Mouse (Mus musculus): Measurements from ENCODE around the gene March11. TPM values are rescaled to one million over a fixed set of nuclear protein-coding genes. Genes with fewer than 3 reads are reported as not detected.
A peak's percentile ranks its signal among the peaks of the same experiment; 100 is the strongest.

Gene March11
- 0.16 and 0.31 TPM in 2 replicates for polyA plus RNA-seq (2014; fragmentation: Nextera tagmentation; extraction: Ambion mirVana)

DNA sequence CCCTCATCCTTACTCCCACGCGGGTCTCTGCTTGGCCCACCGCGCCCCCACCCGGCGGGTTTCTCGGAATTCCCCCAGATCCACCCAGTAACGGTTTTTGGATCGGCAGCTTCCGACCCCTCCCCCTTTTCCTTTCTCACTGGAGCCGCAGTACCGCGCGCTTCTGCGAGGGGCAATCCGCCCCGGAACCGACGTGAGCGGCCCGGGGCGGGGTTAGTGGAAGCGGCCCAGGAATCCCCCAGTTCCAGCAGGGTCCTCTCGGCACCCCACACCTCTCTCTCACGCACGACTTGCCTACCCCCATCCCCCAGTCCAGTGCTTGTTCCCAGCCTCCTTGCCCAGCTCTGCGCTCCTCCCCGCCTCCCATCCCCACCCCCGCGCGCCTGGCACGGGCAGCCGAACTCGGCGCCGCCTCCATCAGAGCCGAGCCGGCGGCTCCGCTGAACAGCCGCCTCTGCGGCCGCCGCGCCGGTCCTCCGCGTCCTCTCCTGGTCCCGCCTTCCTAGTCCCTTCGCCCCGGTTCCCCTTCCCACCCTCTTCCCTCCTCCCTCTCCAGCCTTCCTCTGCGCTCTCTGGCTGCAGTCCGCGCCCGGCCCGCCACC, at the start of gene March11:
March11 (plus strand) TSS at position 420 of the 602 bp plus-strand sequence.
- ATAC-seq (ENCODE audit: insufficient number of reproducible peaks, insufficient read depth, low FRiP score, low read depth) = peak; percentile 43; the same call in 1 of the 2 replicates
- H3K9ac ChIP-seq (ENCODE audit: low read length) = no peak within 1 kb of the TSS
- no peak within 1 kb of the TSS for H3K27ac ChIP-seq (replicated peaks in 1 of 2; ENCODE audit: control insufficient read depth in 1 of 2, insufficient read depth in 1 of 2, low read depth in 2 of 2, low read length in 2 of 2)
- H3K36me3 ChIP-seq (ENCODE audit: control insufficient read depth, insufficient read depth, low read length) = no peaks in the 10 kb centered on the region
- peak within 1 kb of the TSS; percentile 55 to 67 for H3K4me3 ChIP-seq (ENCODE audit: control insufficient read depth in 1 of 2, insufficient read depth in 1 of 2, low read depth in 1 of 2, low read length in 2 of 2)
- H3K27me3 ChIP-seq (ENCODE audit: control insufficient read depth, insufficient read depth, low read length) = peaks cover 16% of the 10 kb centered on the region
- WGBS = under 1% methylated on average over 56 of the region's 56 CpGs
- H3K9me3 ChIP-seq (ENCODE audit: control insufficient read depth, low read length) = no peaks in the 10 kb centered on the region
- peaks cover 5 to 10% of the 10 kb centered on the region in 2 experiments; a peak in 2 of 4 replicates for H3K4me1 ChIP-seq (ENCODE audit: control insufficient read depth in 2 of 2, insufficient read depth in 2 of 2, low read length in 2 of 2)
- peak within 1 kb of the TSS; percentile 95 for H3K4me2 ChIP-seq (ENCODE audit: low read length)

DNA sequence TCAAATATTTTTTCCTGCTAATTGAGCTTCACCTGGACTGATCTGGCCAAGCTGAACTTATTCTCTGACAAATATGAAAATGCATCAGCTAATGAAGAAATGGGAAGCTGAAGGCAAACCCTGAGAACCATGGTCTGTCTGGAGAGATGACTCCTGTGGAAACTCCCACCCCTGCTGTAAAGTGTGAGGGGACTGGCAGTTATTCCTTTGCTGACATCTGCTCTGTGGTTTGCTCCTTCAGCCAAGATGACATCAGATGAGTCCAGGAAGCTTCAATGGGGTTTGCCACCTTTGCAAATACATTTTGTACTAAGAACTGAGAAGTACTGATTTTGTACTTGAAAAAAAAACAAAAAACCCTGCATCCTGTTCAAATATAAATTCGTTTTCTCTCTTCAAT, 46.5 kb upstream of the March11 start:
- H3K4me1 ChIP-seq (ENCODE audit: control insufficient read depth in 2 of 2, insufficient read depth in 2 of 2, low read length in 2 of 2) = no peaks in the 10 kb centered on the region
- H3K36me3 ChIP-seq (ENCODE audit: control insufficient read depth, insufficient read depth, low read length) = no peaks in the 10 kb centered on the region
- no peak overlapping the region for H3K4me3 ChIP-seq (ENCODE audit: control insufficient read depth in 1 of 2, insufficient read depth in 1 of 2, low read depth in 1 of 2, low read length in 2 of 2)
- 48% methylated on average over 1 of the region's 1 CpGs for WGBS
- no peak overlapping the region for H3K4me2 ChIP-seq (ENCODE audit: low read length)
- H3K9me3 ChIP-seq (ENCODE audit: control insufficient read depth, low read length) = no peaks in the 10 kb centered on the region
- no peak overlapping the region for H3K9ac ChIP-seq (ENCODE audit: low read length)
- no peaks in the 10 kb centered on the region for H3K27me3 ChIP-seq (ENCODE audit: control insufficient read depth, insufficient read depth, low read length)
- no peak for ATAC-seq (ENCODE audit: insufficient number of reproducible peaks, insufficient read depth, low FRiP score, low read depth)
- H3K27ac ChIP-seq (replicated peaks in 1 of 2; ENCODE audit: control insufficient read depth in 1 of 2, insufficient read depth in 1 of 2, low read depth in 2 of 2, low read length in 2 of 2) = no peak overlapping the region

DNA sequence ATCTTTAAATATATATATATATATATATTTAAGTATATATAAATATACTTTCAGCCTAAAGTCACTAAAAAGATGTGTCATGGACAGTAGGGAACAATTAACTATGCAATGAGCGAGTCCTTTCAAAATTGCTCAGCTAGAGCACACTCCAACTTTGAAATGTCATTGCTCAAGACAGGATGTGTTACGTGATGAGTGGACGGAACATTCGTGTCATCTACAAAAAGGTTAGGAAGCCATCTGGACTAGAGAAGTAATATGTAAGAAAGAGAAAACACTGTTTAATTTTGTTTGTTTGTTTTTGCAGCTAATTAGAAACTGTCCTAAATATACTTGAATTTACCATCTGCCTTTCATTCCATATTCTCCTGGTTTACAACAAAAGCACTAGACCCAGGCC, 39.3 kb upstream of the March11 start:
- Histone ChIP-seq H3K4me3 (ENCODE audit: control insufficient read depth in 1 of 2, insufficient read depth in 1 of 2, low read depth in 1 of 2, low read length in 2 of 2) (no peak overlapping the region), H3K27me3 (ENCODE audit: control insufficient read depth, insufficient read depth, low read length) (no peaks in the 10 kb centered on the region), H3K27ac (replicated peaks in 1 of 2; ENCODE audit: control insufficient read depth in 1 of 2, insufficient read depth in 1 of 2, low read depth in 2 of 2, low read length in 2 of 2) (no peak overlapping the region), H3K4me2 (ENCODE audit: low read length) (no peak overlapping the region), H3K36me3 (ENCODE audit: control insufficient read depth, insufficient read depth, low read length) (no peaks in the 10 kb centered on the region), H3K9me3 (ENCODE audit: control insufficient read depth, low read length) (no peaks in the 10 kb centered on the region), H3K4me1 (ENCODE audit: control insufficient read depth in 2 of 2, insufficient read depth in 2 of 2, low read length in 2 of 2) (no peaks in the 10 kb centered on the region), H3K9ac (ENCODE audit: low read length) (no peak overlapping the region)
- ATAC-seq (ENCODE audit: insufficient number of reproducible peaks, insufficient read depth, low FRiP score, low read depth) = no peak
- WGBS = 78% methylated on average over 4 of the region's 4 CpGs

DNA sequence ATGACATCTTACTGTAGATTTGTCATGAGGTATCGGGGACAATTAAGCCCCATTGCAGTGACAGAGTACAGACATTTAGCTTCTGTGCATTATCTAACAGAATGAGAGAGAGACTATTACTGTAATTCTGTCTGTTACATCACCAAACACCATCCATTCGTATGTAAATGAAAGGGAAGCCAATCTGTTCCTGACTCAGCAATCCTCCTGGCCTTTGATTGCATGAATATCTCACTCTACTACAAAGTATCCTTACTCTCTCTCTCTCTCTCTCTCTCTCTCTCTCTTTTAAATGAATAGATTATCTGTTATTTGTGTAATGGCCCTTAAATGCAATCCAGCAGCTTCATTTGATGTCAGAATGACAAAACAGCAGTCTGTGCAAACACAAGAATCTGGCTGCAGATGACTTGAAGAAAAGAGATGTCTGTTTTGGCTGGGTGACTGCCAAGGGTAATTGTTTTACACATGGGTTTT, 32.8 kb upstream of the March11 start:
- Histone ChIP-seq H3K4me2 (ENCODE audit: low read length) (no peak overlapping the region), H3K9ac (ENCODE audit: low read length) (no peak overlapping the region), H3K4me1 (ENCODE audit: control insufficient read depth in 2 of 2, insufficient read depth in 2 of 2, low read length in 2 of 2) (no peaks in the 10 kb centered on the region), H3K36me3 (ENCODE audit: control insufficient read depth, insufficient read depth, low read length) (no peaks in the 10 kb centered on the region), H3K27me3 (ENCODE audit: control insufficient read depth, insufficient read depth, low read length) (no peaks in the 10 kb centered on the region), H3K4me3 (ENCODE audit: control insufficient read depth in 1 of 2, insufficient read depth in 1 of 2, low read depth in 1 of 2, low read length in 2 of 2) (no peak overlapping the region), H3K27ac (replicated peaks in 1 of 2; ENCODE audit: control insufficient read depth in 1 of 2, insufficient read depth in 1 of 2, low read depth in 2 of 2, low read length in 2 of 2) (no peak overlapping the region), H3K9me3 (ENCODE audit: control insufficient read depth, low read length) (no peaks in the 10 kb centered on the region)
- ATAC-seq (ENCODE audit: insufficient number of reproducible peaks, insufficient read depth, low FRiP score, low read depth) = no peak
- 56% methylated on average over 2 of the region's 2 CpGs for WGBS

DNA sequence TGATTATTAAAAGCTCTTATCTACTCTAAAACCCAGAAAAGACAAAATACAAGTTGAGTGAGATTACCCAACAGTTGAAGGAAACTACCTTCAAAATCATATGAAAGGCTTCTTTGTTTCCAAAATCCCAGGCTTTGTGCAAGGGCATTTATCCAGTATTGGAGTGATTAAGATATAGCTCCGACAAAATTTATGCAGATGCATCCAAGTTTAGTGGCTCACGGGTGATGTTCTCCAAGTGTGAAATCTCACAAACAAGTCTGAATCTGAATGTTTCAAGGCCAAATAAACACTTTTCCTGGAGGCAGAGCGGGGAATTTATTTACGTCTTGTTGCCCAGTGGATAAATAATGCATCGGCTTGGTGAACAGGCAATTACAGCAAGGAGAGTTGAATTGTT, 32.2 kb upstream of the March11 start:
- Histone ChIP-seq H3K9ac (ENCODE audit: low read length) (no peak overlapping the region), H3K4me1 (ENCODE audit: control insufficient read depth in 2 of 2, insufficient read depth in 2 of 2, low read length in 2 of 2) (no peaks in the 10 kb centered on the region), H3K4me2 (ENCODE audit: low read length) (no peak overlapping the region), H3K9me3 (ENCODE audit: control insufficient read depth, low read length) (no peaks in the 10 kb centered on the region), H3K27ac (replicated peaks in 1 of 2; ENCODE audit: control insufficient read depth in 1 of 2, insufficient read depth in 1 of 2, low read depth in 2 of 2, low read length in 2 of 2) (no peak overlapping the region), H3K27me3 (ENCODE audit: control insufficient read depth, insufficient read depth, low read length) (no peaks in the 10 kb centered on the region), H3K36me3 (ENCODE audit: control insufficient read depth, insufficient read depth, low read length) (no peaks in the 10 kb centered on the region), H3K4me3 (ENCODE audit: control insufficient read depth in 1 of 2, insufficient read depth in 1 of 2, low read depth in 1 of 2, low read length in 2 of 2) (no peak overlapping the region)
- WGBS = 83% methylated on average over 5 of the region's 5 CpGs
- no peak for ATAC-seq (ENCODE audit: insufficient number of reproducible peaks, insufficient read depth, low FRiP score, low read depth)

DNA sequence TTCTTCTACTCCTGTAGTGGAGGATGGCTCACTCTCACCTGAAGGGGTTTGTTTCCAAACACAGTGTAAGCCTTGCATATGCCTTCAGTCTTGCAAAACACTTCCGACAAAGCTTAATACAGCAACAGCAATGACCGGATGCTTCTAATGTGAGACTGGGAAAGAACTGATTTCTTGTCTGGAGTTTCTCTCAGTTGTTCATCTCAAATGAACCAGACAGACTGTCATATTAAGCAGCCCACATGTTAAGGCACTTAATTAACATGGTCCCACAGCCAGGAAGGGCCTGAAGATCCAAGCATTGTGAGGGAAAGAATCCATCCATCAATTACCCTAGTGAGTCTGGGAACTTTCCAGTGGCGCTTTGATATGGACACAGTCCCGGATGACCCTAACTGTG, 17.0 kb upstream of the March11 start:
- Histone ChIP-seq H3K4me1 (ENCODE audit: control insufficient read depth in 2 of 2, insufficient read depth in 2 of 2, low read length in 2 of 2) (no peaks in the 10 kb centered on the region), H3K9me3 (ENCODE audit: control insufficient read depth, low read length) (no peaks in the 10 kb centered on the region), H3K4me3 (ENCODE audit: control insufficient read depth in 1 of 2, insufficient read depth in 1 of 2, low read depth in 1 of 2, low read length in 2 of 2) (no peak overlapping the region), H3K27ac (replicated peaks in 1 of 2; ENCODE audit: control insufficient read depth in 1 of 2, insufficient read depth in 1 of 2, low read depth in 2 of 2, low read length in 2 of 2) (no peak overlapping the region), H3K36me3 (ENCODE audit: control insufficient read depth, insufficient read depth, low read length) (no peaks in the 10 kb centered on the region), H3K4me2 (ENCODE audit: low read length) (no peak overlapping the region), H3K9ac (ENCODE audit: low read length) (no peak overlapping the region), H3K27me3 (ENCODE audit: control insufficient read depth, insufficient read depth, low read length) (no peaks in the 10 kb centered on the region)
- ATAC-seq (ENCODE audit: insufficient number of reproducible peaks, insufficient read depth, low FRiP score, low read depth) = no peak
- WGBS = 84% methylated on average over 4 of the region's 4 CpGs

DNA sequence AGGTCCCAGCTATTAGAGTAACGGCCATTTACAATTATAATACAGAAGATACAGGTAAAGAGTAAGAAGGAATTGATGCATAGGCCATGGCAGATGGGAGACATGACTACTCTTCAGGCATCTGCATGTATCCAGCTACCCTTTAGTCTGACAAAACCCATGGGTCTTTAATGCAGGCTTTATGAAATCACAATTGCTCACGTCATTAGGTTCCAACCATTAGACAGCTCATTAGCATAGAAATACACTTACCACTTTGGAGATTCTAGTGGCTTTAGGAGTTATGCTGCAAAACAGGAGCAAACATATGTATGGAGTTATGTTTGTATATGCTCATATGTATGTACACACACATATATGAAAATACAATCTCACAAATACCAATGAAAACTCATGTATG, 16.0 kb upstream of the March11 start:
- Histone ChIP-seq H3K9me3 (ENCODE audit: control insufficient read depth, low read length) (no peaks in the 10 kb centered on the region), H3K36me3 (ENCODE audit: control insufficient read depth, insufficient read depth, low read length) (no peaks in the 10 kb centered on the region), H3K4me1 (ENCODE audit: control insufficient read depth in 2 of 2, insufficient read depth in 2 of 2, low read length in 2 of 2) (no peaks in the 10 kb centered on the region), H3K4me3 (ENCODE audit: control insufficient read depth in 1 of 2, insufficient read depth in 1 of 2, low read depth in 1 of 2, low read length in 2 of 2) (no peak overlapping the region), H3K9ac (ENCODE audit: low read length) (no peak overlapping the region), H3K27ac (replicated peaks in 1 of 2; ENCODE audit: control insufficient read depth in 1 of 2, insufficient read depth in 1 of 2, low read depth in 2 of 2, low read length in 2 of 2) (no peak overlapping the region), H3K27me3 (ENCODE audit: control insufficient read depth, insufficient read depth, low read length) (no peaks in the 10 kb centered on the region), H3K4me2 (ENCODE audit: low read length) (no peak overlapping the region)
- no peak for ATAC-seq (ENCODE audit: insufficient number of reproducible peaks, insufficient read depth, low FRiP score, low read depth)
- WGBS = 65% methylated on average over 2 of the region's 2 CpGs

DNA sequence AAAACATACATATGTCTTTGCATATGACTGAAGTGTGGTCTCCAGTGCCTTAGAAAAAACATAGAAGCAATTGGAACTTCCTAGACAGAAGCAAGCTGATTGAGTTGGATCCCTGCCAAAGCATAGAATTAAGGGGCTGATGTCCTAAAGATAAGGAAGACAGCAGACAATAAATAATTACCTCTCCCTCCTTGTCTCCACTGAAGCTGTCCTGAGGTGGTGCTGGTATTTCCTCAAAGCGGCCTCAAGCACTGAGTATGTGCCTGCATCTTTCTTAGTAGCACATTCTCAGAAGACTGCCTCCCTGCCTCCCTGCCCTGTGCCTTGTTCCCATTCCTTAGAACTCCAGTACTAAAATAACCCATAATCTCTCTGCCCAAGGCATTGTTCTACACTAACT, 15.6 kb upstream of the March11 start:
- H3K4me1 ChIP-seq (ENCODE audit: control insufficient read depth in 2 of 2, insufficient read depth in 2 of 2, low read length in 2 of 2) = no peaks in the 10 kb centered on the region
- no peaks in the 10 kb centered on the region for H3K36me3 ChIP-seq (ENCODE audit: control insufficient read depth, insufficient read depth, low read length)
- no peak overlapping the region for H3K4me2 ChIP-seq (ENCODE audit: low read length)
- no peaks in the 10 kb centered on the region for H3K27me3 ChIP-seq (ENCODE audit: control insufficient read depth, insufficient read depth, low read length)
- no peak overlapping the region for H3K4me3 ChIP-seq (ENCODE audit: control insufficient read depth in 1 of 2, insufficient read depth in 1 of 2, low read depth in 1 of 2, low read length in 2 of 2)
- H3K9me3 ChIP-seq (ENCODE audit: control insufficient read depth, low read length) = no peaks in the 10 kb centered on the region
- no peak for ATAC-seq (ENCODE audit: insufficient number of reproducible peaks, insufficient read depth, low FRiP score, low read depth)
- WGBS = 77% methylated on average over 1 of the region's 1 CpGs
- H3K9ac ChIP-seq (ENCODE audit: low read length) = no peak overlapping the region
- no peak overlapping the region for H3K27ac ChIP-seq (replicated peaks in 1 of 2; ENCODE audit: control insufficient read depth in 1 of 2, insufficient read depth in 1 of 2, low read depth in 2 of 2, low read length in 2 of 2)
